Mouse (Mus musculus) heart, embryonic 12.5 days (tissue): ENCODE measurements around the gene Kif16b. TPM values are rescaled to one million over a fixed set of nuclear protein-coding genes. Genes with fewer than 3 reads are reported as not detected.

Source experiments
- ATAC-seq: fragments of 200-750 bp; cut with Nextera tagmentation; 2 replicates; pipeline ENCODE4 v1.8.0; 2017; ENCODE audit warnings: moderate TSS enrichment, moderate library complexity; ENCODE audit not compliant: insufficient number of reproducible peaks, low FRiP score
- H3K27ac ChIP-seq: fragments of 300-500 bp; sonication (generic); 2 replicates; pipeline ENCODE4 v1.5.1; 2016; ENCODE audit warnings: mild to moderate bottlenecking, moderate library complexity; ENCODE audit not compliant: poor library complexity, severe bottlenecking
- H3K27me3 ChIP-seq: fragments of 300-500 bp; sonication (generic); replicated peaks from 2 replicates; pipeline ENCODE4 v1.6.1; 2016; ENCODE audit warnings: mild to moderate bottlenecking, moderate library complexity
- H3K36me3 ChIP-seq: fragments of 300-500 bp; sonication (generic); 2 replicates; pipeline ENCODE4 v1.6.1; 2016; ENCODE audit warnings: mild to moderate bottlenecking, moderate library complexity
- H3K4me1 ChIP-seq: fragments of 300-500 bp; sonication (generic); replicated peaks from 2 replicates; pipeline ENCODE4 v1.6.1; 2016; ENCODE audit warnings: mild to moderate bottlenecking
- H3K4me2 ChIP-seq: fragments of 300-500 bp; sonication (generic); 2 replicates; pipeline ENCODE4 v1.6.1; 2016; ENCODE audit warnings: mild to moderate bottlenecking, moderate library complexity
- H3K4me3 ChIP-seq: fragments of 300-500 bp; sonication (generic); 2 replicates; pipeline ENCODE4 v1.5.1; 2016; ENCODE audit warnings: mild to moderate bottlenecking
- H3K9ac ChIP-seq: fragments of 300-500 bp; sonication (generic); 2 replicates; pipeline ENCODE4 v1.6.1; 2016; ENCODE audit warnings: mild to moderate bottlenecking, moderate library complexity
- H3K9me3 ChIP-seq: fragments of 300-500 bp; sonication (generic); replicated peaks from 2 replicates; pipeline ENCODE4 v1.6.1; 2016; ENCODE audit warnings: mild to moderate bottlenecking, moderate library complexity
- WGBS: fragments of 180-500 bp; shearing (Covaris S2); methylation state at CpG from one replicate; pipeline ENCODE4 v1.1.7; 2016; 5-methylcytosine and 5-hydroxymethylcytosine counted together
- polyA plus RNA-seq: library from polyadenylated mRNA; unstranded; fragments of >200 nt; fragmentation: Nextera tagmentation; extraction: Ambion mirVana; gene quantifications from 2 replicates; pipeline ENCODE4 v1.2.1, GENCODE M21; 2016

The Kif16b gene
- polyA plus RNA-seq, 1 experiment from 2014 or later: 13.9 TPM

DNA sequence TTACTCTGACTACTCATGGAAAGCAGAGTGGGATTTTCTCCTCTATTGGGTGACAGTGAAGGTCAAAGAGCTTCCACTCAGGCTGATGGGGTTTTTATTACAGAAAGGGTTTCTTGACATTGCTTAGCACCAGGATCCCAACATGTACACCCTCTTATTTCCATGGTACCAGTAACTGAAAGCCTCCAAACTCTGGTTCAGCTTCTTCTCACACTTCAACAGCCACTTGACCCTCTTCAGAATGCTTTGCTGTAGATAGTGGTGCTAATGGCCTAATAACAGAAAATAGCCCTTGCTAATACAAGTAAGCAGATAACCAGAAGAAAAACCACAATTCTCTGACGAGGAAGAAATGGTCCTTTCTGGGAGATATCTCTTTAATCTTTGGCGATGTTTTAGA, 259.6 kb downstream of the Kif16b start:
- no peak overlapping the region for H3K4me2 ChIP-seq
- no peak overlapping the region for H3K9ac ChIP-seq
- H3K4me1 ChIP-seq: peaks cover 13% of the 10 kb centered on the region
- no peak overlapping the region for H3K27ac ChIP-seq
- H3K36me3 ChIP-seq: no peaks in the 10 kb centered on the region
- no peak overlapping the region for H3K4me3 ChIP-seq
- WGBS: 36% methylated on average over 2 of the region's 2 CpGs
- H3K27me3 ChIP-seq: peaks cover 61% of the 10 kb centered on the region
- no peaks in the 10 kb centered on the region for H3K9me3 ChIP-seq
- peak; percentile 55; the same call in 1 of the 2 replicates for ATAC-seq

DNA sequence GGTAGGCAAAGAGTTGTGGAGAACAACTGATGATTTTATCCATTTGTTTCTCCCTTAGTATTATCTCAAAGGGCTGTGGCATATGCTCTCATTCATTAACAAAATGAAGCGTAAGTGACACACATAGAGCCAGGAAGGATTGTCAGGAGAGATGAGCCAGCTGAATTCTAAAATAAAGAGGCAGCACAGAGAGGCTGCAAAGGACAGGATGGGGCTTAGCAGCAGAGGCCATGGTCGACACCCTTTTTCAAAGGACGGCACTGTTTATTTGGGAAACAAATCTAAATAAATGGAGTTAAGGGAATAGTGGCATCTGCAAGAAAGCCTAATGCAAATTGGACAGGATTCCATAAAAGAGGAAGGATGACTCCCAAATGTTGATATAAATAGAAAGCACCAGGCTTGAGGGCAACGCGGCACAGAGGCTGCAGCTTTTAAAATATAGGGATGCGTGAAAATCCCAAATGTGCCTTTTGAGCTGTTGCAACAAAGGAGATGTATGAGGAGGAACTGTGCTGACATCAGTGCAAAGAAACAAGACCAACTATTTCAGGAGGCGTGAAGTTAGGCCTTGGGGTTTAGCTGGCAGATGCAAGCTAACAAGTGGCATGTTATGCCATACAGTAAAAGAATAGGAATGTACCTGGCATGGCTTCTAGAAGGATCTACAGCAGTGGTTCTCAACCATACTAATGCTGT, 265.6 kb downstream of the Kif16b start:
- Histone ChIP-seq H3K4me2 (no peak overlapping the region), H3K9me3 (no peaks in the 10 kb centered on the region), H3K27ac (no peak overlapping the region), H3K27me3 (peaks cover 70% of the 10 kb centered on the region), H3K9ac (no peak overlapping the region), H3K36me3 (no peaks in the 10 kb centered on the region), H3K4me1 (no peaks in the 10 kb centered on the region), H3K4me3 (no peak overlapping the region)
- 88% methylated on average over 7 of the region's 7 CpGs for WGBS
- no peak for ATAC-seq

DNA sequence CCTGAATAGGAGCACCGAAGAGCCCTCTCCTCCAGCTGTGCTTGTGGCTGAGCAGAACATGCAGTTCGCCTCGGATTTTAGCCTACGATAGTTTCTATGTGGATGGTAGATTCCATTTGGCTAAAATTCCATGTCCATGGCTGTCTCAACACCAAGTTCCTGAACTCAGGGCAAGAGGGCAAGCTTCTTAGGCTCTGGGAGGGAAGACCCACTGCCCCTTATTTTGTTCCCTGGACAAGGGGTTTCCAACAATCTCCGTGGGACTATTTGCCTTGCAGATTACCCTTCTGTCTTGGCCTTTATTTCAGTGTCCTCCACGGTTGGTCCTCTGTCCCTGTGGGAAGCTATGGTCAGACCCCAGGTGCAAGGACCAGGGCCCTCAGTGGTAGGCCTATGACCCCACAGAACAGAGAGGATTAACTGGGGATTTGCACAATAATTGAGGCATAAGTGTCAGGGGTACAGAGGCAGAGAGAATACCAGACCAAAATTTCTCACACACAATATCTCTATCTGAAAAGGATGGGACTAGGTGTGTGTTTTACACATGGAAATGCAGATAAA, 267.3 kb downstream of the Kif16b start:
- Histone ChIP-seq H3K4me1 (no peaks in the 10 kb centered on the region), H3K27ac (no peak overlapping the region), H3K4me2 (no peak overlapping the region), H3K4me3 (no peak overlapping the region), H3K27me3 (peaks cover 72% of the 10 kb centered on the region), H3K36me3 (no peaks in the 10 kb centered on the region), H3K9ac (no peak overlapping the region), H3K9me3 (no peaks in the 10 kb centered on the region)
- ATAC-seq: no peak
- 77% methylated on average over 6 of the region's 6 CpGs for WGBS

DNA sequence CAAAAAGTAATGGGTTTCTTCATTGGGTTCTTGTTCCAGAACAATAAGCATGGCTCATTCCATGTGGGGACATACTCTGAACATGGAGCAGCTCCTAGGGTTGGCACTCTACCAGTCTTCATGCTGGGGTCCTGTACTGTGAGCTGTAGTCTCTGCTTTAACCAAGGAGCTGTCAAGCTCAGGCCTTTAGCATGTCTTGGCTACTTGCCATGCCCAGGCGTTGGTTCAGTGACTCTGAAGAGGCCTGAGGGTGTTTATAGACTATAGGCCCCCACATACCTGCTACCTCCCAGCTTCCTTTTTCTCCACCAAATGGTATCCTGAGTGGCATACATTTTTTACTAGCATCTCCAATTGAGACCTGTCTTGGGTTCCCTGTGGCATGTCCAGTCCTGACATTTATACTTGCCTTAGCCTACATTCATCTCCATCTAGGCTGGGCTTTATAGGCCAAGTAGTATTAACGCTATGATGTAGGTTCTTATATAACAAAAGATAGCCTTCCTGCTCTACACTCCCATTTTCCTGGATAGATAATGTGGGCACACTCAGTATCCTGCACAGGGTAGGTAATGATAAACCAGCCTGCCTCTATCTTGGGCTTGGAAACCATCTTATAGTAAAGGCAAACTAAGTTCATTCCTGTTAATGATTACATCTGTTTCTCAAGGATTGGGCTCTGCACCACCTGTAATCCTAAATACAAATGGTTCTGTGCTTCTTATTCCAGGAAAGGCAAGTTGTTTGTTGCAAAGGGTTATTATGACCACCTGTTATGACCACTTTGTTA, 271.6 kb downstream of the Kif16b start:
- WGBS: 67% methylated on average over 2 of the region's 2 CpGs
- no peaks in the 10 kb centered on the region for H3K36me3 ChIP-seq

DNA sequence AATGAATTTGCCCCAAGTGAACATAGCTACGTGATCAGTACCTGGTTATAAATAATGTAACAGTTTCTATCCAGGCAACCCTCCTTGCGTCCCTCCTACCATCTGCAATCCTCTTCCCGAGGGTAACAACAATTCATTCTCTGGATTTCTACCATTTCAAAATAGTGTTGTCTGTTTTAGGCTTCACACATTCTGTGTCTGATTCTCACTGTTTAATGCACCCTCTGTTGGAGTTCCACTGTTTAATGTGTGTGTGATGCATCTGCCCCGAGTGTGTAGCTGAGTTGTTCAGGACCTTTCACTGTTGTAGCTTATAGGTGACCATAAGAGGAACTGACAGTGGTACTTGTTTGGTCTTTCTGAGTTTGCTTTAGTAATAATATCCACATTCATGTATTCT, 275.6 kb downstream of the Kif16b start:
- Histone ChIP-seq H3K9ac (no peak overlapping the region), H3K36me3 (no peaks in the 10 kb centered on the region), H3K27ac (no peak overlapping the region), H3K4me1 (no peaks in the 10 kb centered on the region), H3K4me3 (no peak overlapping the region), H3K4me2 (no peak overlapping the region), H3K9me3 (no peaks in the 10 kb centered on the region), H3K27me3 (peaks cover 26% of the 10 kb centered on the region)
- ATAC-seq: no peak
- 85% methylated on average over 4 of the region's 4 CpGs for WGBS

More for the DNA sequence above, 271.6 kb downstream of the Kif16b start:
- Histone ChIP-seq H3K4me1 (no peaks in the 10 kb centered on the region), H3K9me3 (no peaks in the 10 kb centered on the region), H3K27me3 (peaks cover 49% of the 10 kb centered on the region), H3K27ac (no peak overlapping the region), H3K9ac (no peak overlapping the region), H3K4me2 (no peak overlapping the region), H3K4me3 (no peak overlapping the region)
- ATAC-seq: no peak

DNA sequence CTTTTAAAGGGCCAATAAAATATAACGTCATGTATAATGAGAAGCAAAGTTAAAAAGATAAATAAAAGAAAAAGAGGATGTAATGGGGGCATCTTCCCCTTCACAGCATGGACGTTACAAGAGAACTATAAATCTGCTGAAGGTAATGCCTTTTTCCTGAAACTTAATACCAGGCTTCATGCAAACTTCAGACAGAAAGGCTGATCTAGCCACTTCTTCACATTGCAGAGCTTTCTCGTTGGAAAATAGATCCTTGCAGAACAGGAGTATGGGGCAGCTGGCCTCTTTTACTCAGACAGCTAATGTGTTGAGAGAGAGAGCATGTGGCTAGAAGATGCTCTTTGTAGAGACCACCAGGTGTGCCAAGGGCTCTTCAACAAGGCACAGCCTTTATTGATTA, 276.2 kb downstream of the Kif16b start:
- Histone ChIP-seq H3K4me3 (no peak overlapping the region), H3K36me3 (no peaks in the 10 kb centered on the region), H3K27me3 (peaks cover 21% of the 10 kb centered on the region), H3K27ac (no peak overlapping the region), H3K4me1 (no peaks in the 10 kb centered on the region), H3K9me3 (no peaks in the 10 kb centered on the region), H3K9ac (no peak overlapping the region), H3K4me2 (no peak overlapping the region)
- WGBS: 70% methylated on average over 3 of the region's 3 CpGs
- no peak for ATAC-seq

DNA sequence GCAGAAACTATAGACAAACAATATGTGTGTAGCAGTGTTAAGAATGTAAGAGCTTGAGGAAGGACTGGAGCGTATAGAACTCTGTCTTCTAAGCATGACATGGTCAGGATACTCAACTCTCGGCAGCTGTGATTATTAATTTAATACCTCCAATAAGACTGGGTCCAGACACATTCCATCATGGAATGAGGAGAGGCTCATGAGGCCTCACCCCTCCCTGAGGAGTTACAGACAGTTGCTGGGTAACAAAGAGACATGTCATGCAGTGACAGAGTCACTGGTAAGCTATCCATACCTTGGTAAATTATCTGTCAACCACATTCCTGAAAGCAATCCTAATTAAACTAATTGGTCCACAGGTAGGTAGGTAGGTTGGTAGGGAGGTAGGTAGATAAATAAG, 277.1 kb downstream of the Kif16b start:
- H3K4me3 ChIP-seq: no peak overlapping the region
- no peak overlapping the region for H3K4me2 ChIP-seq
- WGBS: 82% methylated on average over 2 of the region's 2 CpGs
- H3K9ac ChIP-seq: no peak overlapping the region
- H3K27ac ChIP-seq: no peak overlapping the region
- no peaks in the 10 kb centered on the region for H3K4me1 ChIP-seq
- H3K27me3 ChIP-seq: peaks cover 16% of the 10 kb centered on the region
- no peaks in the 10 kb centered on the region for H3K9me3 ChIP-seq
- H3K36me3 ChIP-seq: peaks cover 4% of the 10 kb centered on the region; the same call in 1 of the 2 replicates
- no peak for ATAC-seq

DNA sequence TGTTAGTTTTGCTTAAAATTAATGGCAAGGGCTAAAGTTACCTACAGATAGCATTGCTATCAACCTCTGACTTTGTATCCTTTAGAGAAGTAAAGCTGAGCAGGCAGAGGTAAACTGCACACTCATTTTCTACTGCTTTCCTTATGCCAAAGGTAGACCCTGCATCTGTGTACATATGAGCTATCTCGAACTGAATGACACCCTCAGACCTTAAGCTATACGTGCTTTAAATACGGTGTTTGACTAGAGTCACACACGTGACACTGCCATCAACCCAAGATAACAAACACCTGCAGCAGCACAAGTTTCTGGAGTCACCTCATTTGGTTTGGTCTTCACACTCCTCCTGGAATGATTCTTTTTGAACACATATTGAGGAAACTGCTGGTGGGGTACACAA, 280.2 kb downstream of the Kif16b start:
- no peak for ATAC-seq
- Histone ChIP-seq H3K36me3 (peaks cover 7% of the 10 kb centered on the region; the same call in 1 of the 2 replicates), H3K4me3 (no peak overlapping the region), H3K27ac (no peak overlapping the region), H3K4me2 (no peak overlapping the region), H3K4me1 (no peaks in the 10 kb centered on the region), H3K9me3 (no peaks in the 10 kb centered on the region), H3K9ac (no peak overlapping the region), H3K27me3 (peaks cover 6% of the 10 kb centered on the region; the same call in 1 of the 2 replicates)
- 79% methylated on average over 4 of the region's 4 CpGs for WGBS

DNA sequence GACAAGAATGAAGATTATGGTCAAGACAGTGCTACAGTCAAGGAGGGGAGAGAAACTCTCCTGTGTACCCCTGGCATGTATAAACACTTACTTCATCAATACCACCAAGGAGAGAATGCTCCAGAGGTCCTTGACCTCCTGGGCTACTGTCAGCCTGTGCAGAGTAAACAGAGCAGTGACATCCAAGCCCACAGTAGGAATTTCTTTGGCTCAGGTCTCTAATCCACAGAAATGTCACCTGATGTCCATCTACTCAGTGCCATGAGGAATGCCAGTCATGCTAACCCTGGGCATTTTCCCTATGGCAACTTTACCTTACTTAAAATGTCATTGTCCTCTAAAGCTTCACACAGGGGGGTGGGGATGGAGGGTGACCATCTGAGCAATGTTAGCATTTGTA, 281.4 kb downstream of the Kif16b start:
- H3K27me3 ChIP-seq: peaks cover 9% of the 10 kb centered on the region; the same call in 1 of the 2 replicates
- no peak overlapping the region for H3K27ac ChIP-seq
- H3K4me3 ChIP-seq: no peak overlapping the region
- H3K4me1 ChIP-seq: no peaks in the 10 kb centered on the region
- H3K36me3 ChIP-seq: peaks cover 8% of the 10 kb centered on the region; the same call in 1 of the 2 replicates
- ATAC-seq: no peak
- no peak overlapping the region for H3K4me2 ChIP-seq
- no peaks in the 10 kb centered on the region for H3K9me3 ChIP-seq
- no peak overlapping the region for H3K9ac ChIP-seq

DNA sequence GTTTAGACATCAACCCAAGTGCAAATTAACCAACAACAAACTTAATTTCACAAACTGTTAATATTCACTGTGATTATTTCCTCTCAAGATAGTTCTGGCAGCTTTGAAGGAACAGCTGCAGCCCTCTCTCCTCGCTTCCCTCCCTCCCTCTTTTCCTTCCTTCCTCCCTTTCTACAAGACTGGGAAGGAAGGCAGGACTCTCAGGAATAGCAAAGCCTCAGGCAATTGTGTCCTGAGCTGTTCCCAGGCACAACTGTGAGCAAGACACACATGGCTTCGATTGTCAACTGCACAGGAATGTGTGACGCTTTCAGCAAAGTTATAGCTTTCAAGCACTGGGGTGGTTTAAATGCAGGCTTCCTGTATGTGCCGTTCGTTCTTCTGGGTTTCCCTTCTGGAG, 286.8 kb downstream of the Kif16b start:
- Histone ChIP-seq H3K27me3 (peaks cover 6% of the 10 kb centered on the region), H3K9ac (no peak overlapping the region), H3K9me3 (no peaks in the 10 kb centered on the region), H3K4me2 (no peak overlapping the region), H3K4me1 (no peaks in the 10 kb centered on the region), H3K36me3 (peaks cover 7% of the 10 kb centered on the region; the same call in 1 of the 2 replicates), H3K4me3 (no peak overlapping the region), H3K27ac (no peak overlapping the region)
- no peak for ATAC-seq
- WGBS: 70% methylated on average over 5 of the region's 5 CpGs

DNA sequence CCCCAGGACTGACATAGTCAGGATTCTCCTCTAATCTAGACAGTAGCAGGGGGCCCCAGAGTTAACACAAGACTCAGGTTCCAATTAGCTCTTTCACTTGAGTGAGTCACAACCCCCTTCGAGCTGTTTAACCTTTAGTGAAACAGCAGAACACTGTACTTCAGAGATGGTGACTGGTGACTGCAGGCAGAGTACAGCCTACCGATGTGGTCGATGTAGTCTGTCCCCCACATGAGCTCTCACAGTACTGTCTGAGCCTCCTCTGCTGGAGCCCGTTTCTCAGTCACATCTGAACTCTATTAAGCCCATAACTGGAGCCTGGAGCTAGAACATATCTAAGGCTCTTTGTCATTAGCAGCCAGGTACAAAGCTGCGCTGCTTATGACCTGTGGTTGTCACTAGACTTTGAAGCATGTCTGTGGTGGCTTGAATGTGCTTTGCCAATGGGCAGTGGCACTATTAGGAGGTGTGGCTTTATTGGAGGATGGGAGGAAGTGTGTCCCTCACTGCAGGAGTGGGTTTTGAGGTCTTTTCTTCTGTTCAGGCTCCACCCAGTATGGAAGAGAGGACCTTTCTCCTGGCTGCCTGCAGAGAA, 288.9 kb downstream of the Kif16b start:
- Histone ChIP-seq H3K27ac (no peak overlapping the region), H3K36me3 (0 out of 2 replicates have a peak, but pooled peaks cover 3% of the 10 kb centered on the region), H3K4me2 (no peak overlapping the region), H3K4me3 (no peak overlapping the region), H3K27me3 (peaks cover 3% of the 10 kb centered on the region), H3K9ac (no peak overlapping the region), H3K4me1 (no peaks in the 10 kb centered on the region), H3K9me3 (no peaks in the 10 kb centered on the region)
- WGBS: 75% methylated on average over 5 of the region's 5 CpGs
- ATAC-seq: no peak
